Mouse (Mus musculus): Measurements from ENCODE around the gene Carnmt1.

Carnmt1 gene

DNA sequence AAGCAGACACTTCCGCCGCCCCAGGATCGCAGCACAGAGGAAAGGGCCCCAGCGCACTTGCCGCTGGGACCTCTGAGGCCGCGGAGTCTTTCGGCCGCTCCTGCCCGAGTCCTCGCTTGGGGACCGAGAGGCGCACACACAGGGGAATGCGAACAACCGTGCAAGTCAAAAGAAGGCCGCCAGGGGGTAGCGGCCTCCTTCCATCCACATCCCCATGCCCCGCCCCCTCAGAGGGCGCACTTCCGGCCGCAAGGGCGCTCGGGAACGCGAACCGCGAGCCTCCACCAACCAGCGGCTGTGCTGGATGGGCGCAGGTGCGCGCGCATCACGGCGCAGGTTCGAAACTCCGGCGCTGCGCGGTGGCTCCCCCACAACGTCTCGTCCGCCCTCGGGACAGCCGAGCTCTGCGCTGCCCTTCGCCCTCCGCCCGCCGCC lies 42.3 kb downstream of the Carnmt1 start, which contains the start of gene D030056L22Rik:
Gene D030056L22Rik (plus strand): TSS at position 328 of the 435 bp plus-strand sequence.
- peak; percentile 97 to 98 for DNase-seq (ENCODE audit: low spot score in 2 of 2)

DNA sequence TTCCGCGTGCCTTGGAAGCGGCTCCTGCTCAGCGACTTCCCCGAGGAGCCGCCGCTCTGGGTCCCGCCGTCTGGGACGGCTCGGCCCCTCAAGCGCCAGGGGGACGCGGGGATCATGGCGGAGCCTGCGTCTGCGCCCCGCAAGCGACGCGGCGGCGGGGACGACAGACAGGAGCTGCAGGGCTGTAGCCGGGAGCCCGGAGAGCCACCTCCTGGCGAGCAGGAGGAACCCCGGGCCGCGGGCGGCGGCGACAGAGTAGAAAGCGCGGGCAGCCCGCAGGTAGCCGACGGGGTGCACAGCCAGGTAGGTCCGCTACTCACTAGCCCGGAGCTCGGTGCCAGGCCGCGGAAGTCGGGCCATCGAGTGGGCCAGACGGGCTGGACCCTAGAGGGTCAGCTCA lies 42.8 kb downstream of the Carnmt1 start:
- DNase-seq (ENCODE audit: low spot score in 2 of 2) = peak; percentile 49 to 63

DNA sequence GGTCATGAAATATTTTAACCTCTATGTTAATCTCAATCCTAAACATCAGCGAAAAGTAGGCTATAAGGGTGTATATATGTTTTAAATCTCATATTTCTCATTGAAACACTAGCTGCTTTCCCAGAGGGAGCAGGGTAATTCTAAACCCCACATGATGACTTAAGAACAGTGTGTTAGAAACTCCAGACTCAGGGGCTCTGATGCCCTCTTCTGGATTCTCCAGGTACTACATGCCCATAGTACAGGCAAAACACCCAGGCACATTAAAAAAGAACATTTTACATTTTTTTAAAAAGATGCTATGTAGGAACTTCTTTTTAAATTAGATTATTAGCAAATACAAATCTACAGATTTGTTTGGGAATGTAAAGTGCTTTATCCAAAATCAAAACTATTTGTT lies 45.8 kb downstream of the Carnmt1 start:
- peak; percentile 21 to 67 for DNase-seq (ENCODE audit: low spot score in 2 of 2)

DNA sequence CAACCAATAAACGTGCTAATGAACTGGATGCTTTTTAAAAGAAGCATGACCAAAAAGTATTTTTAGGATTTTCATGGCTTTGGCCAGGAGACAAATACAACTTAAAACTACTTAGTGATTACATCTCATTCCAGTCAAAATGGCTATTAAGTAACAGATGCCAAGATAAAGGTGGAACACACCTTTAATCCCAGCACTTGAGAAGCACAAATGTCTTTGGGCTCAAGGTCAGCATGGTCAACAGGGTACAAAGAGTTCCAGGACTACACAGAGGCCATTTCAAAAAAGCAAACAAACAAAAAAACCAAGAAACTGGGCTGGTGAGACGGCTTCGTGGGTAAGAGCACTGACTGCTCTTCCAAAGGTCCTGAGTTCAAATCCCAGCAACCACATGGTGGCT lies 49.8 kb downstream of the Carnmt1 start:
- no peak for DNase-seq (ENCODE audit: low spot score in 2 of 2)

DNA sequence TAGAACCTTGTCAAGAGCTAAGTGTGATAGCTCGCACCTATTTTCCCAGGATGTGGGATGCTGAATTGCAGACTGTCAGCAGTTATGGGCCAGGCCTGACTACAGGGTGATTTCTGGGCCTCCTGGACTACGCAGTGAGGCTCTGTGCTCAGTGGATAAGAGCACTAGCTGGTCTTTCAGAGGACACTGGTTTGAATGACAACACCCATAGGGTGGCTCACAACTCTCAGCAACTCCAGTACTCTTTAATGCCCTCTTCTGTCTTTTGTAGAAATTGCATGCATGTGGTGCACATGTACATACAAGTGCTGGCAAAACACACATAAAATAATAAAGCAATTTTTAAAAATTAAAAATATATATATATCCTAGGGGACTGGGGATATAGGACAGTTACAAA lies 54.6 kb downstream of the Carnmt1 start:
- DNase-seq (ENCODE audit: low spot score in 2 of 2) = no peak

DNA sequence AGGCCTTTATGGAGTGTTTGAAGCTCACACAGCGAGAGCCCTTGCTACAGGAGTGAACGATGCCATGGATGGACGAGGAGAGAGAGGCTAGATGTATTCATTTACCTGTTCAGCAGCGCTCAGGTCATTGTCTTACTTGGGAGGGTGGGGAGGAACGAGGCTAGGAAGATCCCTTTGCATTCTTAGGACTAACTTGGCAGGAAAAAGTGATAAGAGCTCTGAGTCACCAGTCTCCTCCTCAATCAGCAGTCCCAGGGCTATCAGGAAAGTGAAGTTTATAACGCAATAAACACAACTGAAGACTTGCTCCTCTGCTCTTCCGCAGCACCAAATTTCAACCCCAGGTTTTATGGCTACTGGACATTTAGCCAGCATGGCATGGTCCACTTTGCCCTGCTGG lies 59.7 kb downstream of the Carnmt1 start:
- no peak for DNase-seq (ENCODE audit: low spot score in 2 of 2)

DNA sequence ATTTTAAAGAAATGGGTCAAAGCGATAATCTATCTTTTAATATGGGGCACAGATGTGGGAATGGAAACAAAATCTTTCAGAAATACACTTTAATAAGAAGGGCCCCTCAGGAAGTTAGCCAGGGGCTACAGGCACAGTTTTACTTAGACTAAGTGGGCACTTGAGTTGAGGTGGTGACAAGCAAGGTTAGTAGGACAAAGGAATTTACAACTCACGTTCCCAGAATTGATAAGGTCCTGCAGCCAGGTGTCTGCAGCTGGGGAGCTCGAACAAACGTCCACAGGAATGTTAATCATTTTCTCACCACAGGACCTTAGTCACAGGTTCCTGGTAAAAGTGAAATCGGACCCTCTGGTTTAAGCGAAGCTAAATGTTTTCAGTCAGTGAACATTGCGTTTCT lies 60.5 kb downstream of the Carnmt1 start:
- no peak for DNase-seq (ENCODE audit: low spot score in 2 of 2)

DNA sequence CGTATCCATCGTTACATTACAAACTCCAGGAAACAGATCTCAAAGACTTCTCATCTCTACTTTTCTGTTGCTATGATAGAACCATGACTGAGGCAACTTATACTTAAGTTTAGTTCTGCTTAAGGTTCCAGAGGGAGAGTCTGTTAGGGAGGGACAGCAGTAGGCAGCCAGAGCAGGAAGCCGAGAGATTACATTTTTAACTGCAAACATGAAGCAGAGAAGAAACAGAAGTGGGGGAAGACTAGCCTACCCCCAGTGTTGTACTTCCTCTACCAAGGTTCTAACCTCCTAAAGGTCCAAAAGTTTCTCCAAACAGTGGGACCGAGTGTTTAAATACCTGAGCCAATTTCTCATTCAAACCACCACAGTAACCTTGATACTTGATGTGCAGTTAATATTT lies 65.3 kb downstream of the Carnmt1 start:
- DNase-seq (ENCODE audit: low spot score in 2 of 2) = no peak

DNA sequence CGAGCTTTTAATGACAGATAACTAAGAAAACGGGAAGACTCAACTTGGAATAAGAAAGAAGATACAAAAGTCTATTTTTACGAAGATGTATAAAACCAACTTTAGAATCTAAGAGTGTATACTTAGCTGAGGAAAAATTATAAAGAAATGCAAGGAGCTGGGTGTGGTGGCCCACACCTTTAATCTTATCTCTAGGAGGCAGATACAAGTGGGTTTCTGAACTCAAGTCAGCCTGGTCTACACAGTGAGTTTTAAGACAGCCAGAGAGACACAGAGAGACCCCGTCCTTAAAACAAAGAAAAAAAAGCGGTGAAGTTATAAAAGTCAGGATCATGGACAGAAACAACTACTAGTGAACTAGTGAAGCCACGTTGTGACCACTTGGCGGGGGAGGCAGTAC lies 68.6 kb downstream of the Carnmt1 start:
- DNase-seq (ENCODE audit: low spot score in 2 of 2) = no peak

DNA sequence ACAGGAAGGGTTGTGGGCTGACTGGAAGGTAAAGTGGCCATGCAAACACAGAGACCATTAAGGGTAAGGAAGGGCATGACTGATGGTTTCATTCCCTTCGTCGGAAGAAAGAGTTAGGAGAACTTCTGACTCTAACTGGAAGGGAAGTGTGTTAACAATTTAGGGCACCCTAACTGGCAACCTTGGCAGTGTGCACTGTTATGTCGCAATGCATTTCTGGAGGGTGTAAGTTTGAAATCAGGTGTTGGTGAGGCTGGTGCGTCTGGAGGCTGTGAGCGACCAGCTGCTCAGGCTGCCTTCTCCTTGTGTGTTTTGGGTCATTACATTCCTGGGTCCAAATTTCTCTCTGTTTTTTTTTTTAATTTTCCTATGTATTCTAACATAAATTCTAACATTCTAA lies 73.4 kb downstream of the Carnmt1 start:
- DNase-seq (ENCODE audit: low spot score in 2 of 2) = no peak

DNA sequence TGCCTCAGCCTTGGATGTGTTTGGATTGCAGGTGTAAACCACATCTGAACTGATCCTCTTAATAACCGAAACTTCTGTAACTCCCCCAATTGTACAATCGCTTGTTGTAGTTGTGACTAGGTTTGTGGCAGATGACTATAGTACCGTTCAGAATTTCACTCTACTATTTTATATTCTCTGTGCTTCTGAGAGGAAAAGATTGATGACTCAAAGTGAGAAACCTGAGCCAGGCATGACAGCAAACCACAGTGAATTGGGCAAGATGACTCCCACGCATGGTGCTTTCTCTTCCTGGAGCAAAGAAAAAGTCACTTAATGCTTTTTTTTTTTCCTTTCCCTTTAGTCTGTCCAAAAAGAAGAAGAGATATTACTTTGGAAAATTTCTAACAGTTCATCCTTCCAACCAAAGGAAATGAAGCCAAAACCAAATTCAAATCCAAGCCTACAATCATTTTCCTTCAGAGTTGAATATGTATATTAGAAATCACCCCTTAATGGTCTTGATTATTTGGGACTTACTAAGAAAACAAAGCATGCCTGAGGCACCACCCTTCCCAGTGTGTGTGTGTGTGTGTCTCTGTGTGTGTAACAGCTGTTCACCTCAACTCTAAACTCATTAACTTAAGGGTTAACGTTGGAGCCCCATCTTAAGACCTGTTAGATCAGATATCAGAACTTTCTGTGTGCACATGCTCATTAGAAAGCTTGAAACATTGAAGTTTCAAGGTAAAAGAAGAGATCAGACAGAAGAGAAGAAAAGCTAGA lies 76.2 kb downstream of the Carnmt1 start:
- no peak for DNase-seq (ENCODE audit: low spot score in 2 of 2)

DNA sequence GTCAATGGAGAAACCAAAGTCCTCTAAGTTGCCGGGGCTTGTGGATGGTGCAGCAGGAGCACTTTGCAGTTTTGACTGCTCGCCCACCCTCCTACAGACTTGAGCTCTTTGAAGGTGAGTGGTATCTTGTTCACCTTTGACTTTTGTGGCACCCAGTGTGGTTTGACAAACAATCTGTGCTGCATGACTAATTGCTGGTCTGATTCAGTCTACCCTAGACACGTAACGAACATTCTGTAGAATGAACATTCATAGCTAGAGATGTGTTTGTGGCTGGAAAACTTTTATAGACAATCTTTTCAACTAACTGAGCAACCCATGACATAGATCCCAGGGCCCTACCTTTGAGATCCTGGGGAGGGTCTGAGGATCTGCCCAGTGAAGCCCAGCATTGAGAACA lies 76.8 kb downstream of the Carnmt1 start:
- DNase-seq (ENCODE audit: low spot score in 2 of 2) = no peak

DNA sequence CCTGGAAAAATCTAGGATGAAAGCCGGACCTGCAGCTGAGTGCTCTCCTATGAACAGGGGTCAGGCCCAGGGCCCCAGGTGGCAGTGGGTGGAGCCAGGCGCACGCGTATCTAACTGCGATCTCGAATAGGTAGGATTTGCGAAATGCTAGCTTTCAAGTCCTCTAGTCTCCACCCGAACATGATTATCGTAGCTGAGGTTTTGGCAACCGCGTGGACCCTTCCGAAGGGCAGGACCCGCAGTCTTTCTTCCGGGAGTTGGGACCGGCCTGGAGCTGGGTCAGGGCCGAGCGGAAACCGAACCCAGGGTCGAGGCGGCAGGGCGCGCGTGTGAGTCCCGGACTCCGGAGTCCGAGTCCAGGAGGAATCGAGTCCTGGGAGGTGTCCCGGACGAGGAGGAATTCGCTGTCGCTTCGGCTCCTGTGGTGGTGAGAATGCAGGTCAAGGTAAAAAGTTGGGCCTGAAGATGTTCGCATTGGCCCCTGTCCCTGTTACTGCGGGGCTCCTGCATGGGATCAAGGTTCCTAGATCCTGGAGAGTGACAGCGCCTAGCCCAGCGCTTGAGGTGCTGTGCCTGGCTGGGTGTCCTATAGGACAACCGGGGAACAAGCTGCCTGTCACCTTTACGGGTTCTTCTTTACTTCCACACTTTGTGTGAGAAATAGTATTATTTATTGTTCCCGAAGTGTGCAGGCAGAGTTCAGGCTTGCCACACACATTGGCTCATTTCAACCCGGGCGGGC lies 79.2 kb downstream of the Carnmt1 start, which contains the start of gene Trpm6:
Gene Trpm6 (plus strand): TSS at position 386 of the 742 bp plus-strand sequence.
- no peak for DNase-seq (ENCODE audit: low spot score in 2 of 2)

Data from urinary bladder, postnatal 4 days (tissue).